Mouse (Mus musculus) macrophage (primary cell): ENCODE data around the gene Mtx1. TPM values are rescaled to one million over a fixed set of nuclear protein-coding genes. Genes with fewer than 3 reads are reported as not detected.

Experiments
- polyA plus RNA-seq: library from polyadenylated mRNA; stranded (reverse); fragments of 250-400 nt; gene quantifications from 3 replicates; pipeline ENCODE4 v1.2.4, GENCODE M21; 2018; ENCODE audit warnings: inconsistent platforms

Mtx1 gene
- polyA plus RNA-seq, 1 experiment from 2014 or later = 102 TPM

Other genes starting within 250 kb of the Mtx1 start
- gene Rusc1, start 133.8 kb downstream of the Mtx1 start, polyA plus RNA-seq = 8.1 to 14.4 TPM (median 11.2 TPM) in 3 replicates
- not detected in 3 replicates for gene Gm43738, start 126.0 kb downstream of the Mtx1 start, polyA plus RNA-seq
- gene Fdps, start 125.1 kb downstream of the Mtx1 start, polyA plus RNA-seq = 31.5 to 168 TPM (median 106 TPM) in 3 replicates
- not detected in 3 replicates for gene Pklr, start 90.9 kb downstream of the Mtx1 start, polyA plus RNA-seq
- 0.11 to 0.20 TPM (median 0.15 TPM) in 3 replicates for gene Hcn3, start 66.9 kb downstream of the Mtx1 start, polyA plus RNA-seq
- 19.9 to 35.6 TPM (median 25.1 TPM) in 3 replicates for gene Clk2, start 62.3 kb downstream of the Mtx1 start, polyA plus RNA-seq
- 79.6 to 84.3 TPM (median 80.5 TPM) in 3 replicates for gene Scamp3, start 49.6 kb downstream of the Mtx1 start, polyA plus RNA-seq
- gene Fam189b, start 43.9 kb downstream of the Mtx1 start, polyA plus RNA-seq = 1.1 to 4.4 TPM (median 1.9 TPM) in 3 replicates
- 205 to 294 TPM (median 220 TPM) in 3 replicates for gene Gba, start 24.2 kb downstream of the Mtx1 start, polyA plus RNA-seq
- gene Thbs3, start 11.9 kb downstream of the Mtx1 start, polyA plus RNA-seq = 0.17 to 0.68 TPM (median 0.34 TPM) in 3 replicates
- gene Muc1, start 2.0 kb upstream of the Mtx1 start, polyA plus RNA-seq = not detected in 3 replicates
- gene Krtcap2, start 18.9 kb upstream of the Mtx1 start, polyA plus RNA-seq = 30.5 to 54.3 TPM (median 43.8 TPM) in 3 replicates
- gene Trim46, start 19.2 kb upstream of the Mtx1 start, polyA plus RNA-seq = 0.22 TPM in 1 of 3 replicates, not detected in the others
- 23.7 to 90.4 TPM (median 70.3 TPM) in 3 replicates for gene Dpm3, start 32.3 kb upstream of the Mtx1 start, polyA plus RNA-seq
- 18.0 to 31.9 TPM (median 31.9 TPM) in 3 replicates for gene Slc50a1, start 43.5 kb upstream of the Mtx1 start, polyA plus RNA-seq
- gene Efna1, start 54.1 kb upstream of the Mtx1 start, polyA plus RNA-seq = 0.20 to 0.25 TPM in 2 of 3 replicates, not detected in the other
- gene Efna3, start 95.9 kb upstream of the Mtx1 start, polyA plus RNA-seq = not detected in 3 replicates
- gene Efna4, start 110.9 kb upstream of the Mtx1 start, polyA plus RNA-seq = not detected in 3 replicates
- gene Adam15, start 122.9 kb upstream of the Mtx1 start, polyA plus RNA-seq = 143 to 250 TPM (median 157 TPM) in 3 replicates
- gene Dcst2, start 134.9 kb upstream of the Mtx1 start, polyA plus RNA-seq = not detected in 3 replicates
- gene Dcst1, start 138.2 kb upstream of the Mtx1 start, polyA plus RNA-seq = not detected in 3 replicates
- 41.6 to 50.1 TPM (median 42.1 TPM) in 3 replicates for gene Zbtb7b, start 167.7 kb upstream of the Mtx1 start, polyA plus RNA-seq
- not detected in 3 replicates for gene Lenep, start 175.7 kb upstream of the Mtx1 start, polyA plus RNA-seq
- gene Flad1, start 184.8 kb upstream of the Mtx1 start, polyA plus RNA-seq = 11.3 to 17.1 TPM (median 16.4 TPM) in 3 replicates
- gene Cks1b, start 191.3 kb upstream of the Mtx1 start, polyA plus RNA-seq = 6.1 to 27.6 TPM (median 13.1 TPM) in 3 replicates
- 32.7 to 33.3 TPM (median 32.9 TPM) in 3 replicates for gene Shc1, start 191.4 kb upstream of the Mtx1 start, polyA plus RNA-seq
- 7.7 to 18.5 TPM (median 16.4 TPM) in 3 replicates for gene Pygo2, start 203.1 kb upstream of the Mtx1 start, polyA plus RNA-seq
- gene Pbxip1, start 209.6 kb upstream of the Mtx1 start, polyA plus RNA-seq = 5.3 to 6.8 TPM (median 5.4 TPM) in 3 replicates
- gene Pmvk, start 227.5 kb upstream of the Mtx1 start, polyA plus RNA-seq = 15.3 to 25.4 TPM (median 21.3 TPM) in 3 replicates